Mouse (Mus musculus): Measurements from ENCODE around the gene Dpagt1.
A peak's percentile ranks its signal among the peaks of the same experiment; 100 is the strongest.

Dpagt1 gene

DNA sequence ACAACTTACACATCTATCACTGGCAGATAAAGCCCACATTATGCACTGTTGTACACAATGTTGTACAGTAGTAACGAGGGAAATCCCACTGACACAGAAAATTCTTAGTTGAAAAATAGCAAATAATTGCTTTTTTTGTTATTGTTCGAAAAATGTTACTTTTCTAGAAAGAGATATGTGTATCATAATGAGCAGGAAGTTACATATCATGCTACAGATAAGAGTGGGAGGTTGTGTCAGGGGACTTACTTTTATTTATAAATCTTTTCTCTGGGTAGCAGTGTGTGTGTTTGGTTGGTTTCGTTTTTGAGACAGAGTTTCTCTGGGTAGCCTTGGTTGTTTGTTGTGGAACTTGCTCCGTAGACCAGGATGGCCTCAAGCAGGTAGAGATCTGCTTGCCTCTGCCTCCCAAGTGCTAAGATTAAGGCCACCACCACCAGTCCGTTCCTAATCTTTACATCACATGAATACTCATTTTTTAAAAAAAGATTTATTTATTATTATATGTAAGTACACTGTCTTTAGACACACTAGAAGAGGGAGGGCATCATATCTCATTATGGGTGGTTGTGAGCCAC, 52.4 kb downstream of the Dpagt1 start:
- no peak for DNase-seq (ENCODE audit: low read depth)

DNA sequence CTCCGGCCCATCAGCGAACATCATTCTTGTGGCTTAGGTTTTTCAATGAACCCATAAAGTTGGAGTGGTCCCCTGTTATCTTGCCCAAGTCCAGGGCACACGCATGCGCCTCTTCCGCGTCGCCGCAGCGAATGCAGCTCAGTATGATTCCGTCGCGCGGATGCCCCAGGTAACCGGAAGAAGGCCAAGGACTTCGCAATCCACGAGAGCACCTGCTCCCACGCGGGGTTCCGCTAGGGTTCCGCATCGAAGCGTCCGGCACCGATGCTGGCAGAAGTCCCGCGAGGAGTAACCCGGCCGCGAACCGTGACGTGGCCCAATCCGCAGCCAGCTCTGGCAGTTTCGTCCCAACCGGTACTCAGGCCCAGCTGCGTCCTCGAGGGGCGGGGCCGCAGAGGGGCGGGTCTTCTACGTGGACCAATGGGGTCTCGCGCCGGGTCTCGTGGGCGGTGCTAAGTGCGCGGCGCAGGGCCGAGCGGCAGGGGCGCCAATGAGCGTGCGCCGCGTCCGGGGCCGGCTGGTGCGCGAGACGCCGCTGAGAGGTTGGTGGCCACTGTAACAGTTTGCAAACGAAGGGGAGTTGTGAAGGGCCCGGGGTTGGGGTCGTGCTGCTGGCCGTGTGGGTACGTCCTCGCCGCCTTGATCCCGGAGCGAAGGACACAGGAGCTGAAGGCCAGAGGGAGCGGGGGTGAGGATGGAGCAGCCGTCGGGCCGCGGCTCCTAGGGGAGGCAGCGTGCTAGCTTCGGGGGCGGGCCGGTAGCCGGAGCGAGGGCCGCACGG, 53.4 kb downstream of the Dpagt1 start, which contains the start of gene Hyou1:
Gene Hyou1, plus strand, starts transcription at position 437 of the 781 bp plus-strand sequence.
- peak; percentile 91 for DNase-seq (ENCODE audit: low read depth)

DNA sequence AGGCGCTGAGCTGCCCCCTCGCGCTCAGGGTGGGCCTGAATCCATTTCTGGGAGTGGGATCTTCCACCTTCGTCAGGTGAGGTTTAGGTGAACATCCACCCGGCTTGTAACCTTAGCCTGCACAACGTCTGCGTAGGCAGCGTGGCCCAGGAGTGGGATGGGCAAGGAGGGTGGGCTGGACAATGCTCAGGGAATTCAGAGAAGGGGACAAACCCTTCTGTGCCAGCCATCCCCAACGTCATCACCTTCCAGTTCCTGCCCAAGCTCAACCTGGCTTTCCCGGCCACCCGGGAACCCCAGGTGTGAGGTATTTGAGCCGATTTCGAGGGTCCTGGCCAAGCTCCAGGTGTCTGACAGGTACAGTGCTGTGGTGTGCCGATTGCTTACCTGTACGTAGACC, 54.0 kb downstream of the Dpagt1 start:
- DNase-seq (ENCODE audit: low read depth) = no peak

All from c-Kit-positive CD71-negative TER-119-negative erythroid progenitor cells, embryonic 14.5 days (primary cell).